Mouse (Mus musculus) WW6 (cell line): ENCODE measurements around the gene Snap47.
A peak's percentile ranks its signal among the peaks of the same experiment; 100 is the strongest.
"Not testable (repeated sequence)": the region's sequence is repeated elsewhere in the genome, so short reads cannot be mapped to it uniquely, and the experiment has no call there.

ENCODE experiments used
- DNase-seq: peaks from one replicate; pipeline ENCODE4 v3.0.0-alpha.2; 2013; ENCODE audit warnings: low read depth, low spot score

Gene Snap47

GRCm38 (mm10) chr11:59369848-59370247 is 81.1 kb downstream of the Snap47 start:
- DNase-seq = no peak

DNA sequence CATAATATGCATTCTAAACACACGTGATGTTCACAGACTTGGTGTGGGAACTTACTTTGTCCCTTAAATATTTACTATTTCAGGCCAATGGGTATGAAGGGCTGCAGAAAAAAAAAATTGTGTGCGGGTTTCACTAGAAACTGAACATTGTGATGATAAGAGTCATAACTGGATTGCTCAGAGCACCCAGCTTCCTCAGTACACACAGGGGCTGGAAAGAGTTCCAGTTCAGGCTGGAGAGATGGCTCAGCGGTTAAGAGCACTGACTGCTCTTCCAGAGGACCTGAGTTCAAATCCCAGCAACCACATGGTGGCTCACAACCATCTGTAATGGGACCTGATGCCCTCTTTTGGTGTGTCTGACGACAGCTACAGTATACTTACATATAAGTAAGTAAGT is 83.0 kb downstream of the Snap47 start:
- DNase-seq = not testable (repeated sequence)

- peak; percentile 36 for DNase-seq
These were observed 84.4 kb downstream of the Snap47 start for GRCm38 (mm10) chr11:59366633-59367032.

DNA sequence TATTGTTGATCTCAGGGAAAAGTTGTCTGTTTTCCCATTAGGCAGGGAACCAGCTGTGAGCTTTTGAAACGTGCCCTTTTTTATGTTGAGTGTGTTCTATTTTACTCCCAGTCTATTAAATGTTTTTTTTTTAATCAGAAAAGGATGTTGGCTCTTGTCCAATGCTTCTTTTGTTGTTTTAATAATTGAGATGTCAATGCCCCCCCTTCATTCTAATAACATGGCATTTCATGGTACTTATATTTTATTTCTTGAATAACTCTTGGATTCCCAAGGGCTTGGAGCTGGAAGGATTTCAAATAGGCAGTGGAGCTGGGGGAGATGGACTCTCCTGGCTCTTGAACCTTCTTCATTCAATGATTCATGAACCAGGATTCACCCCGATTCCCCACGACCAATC is 85.0 kb downstream of the Snap47 start:
- no peak for DNase-seq

DNA sequence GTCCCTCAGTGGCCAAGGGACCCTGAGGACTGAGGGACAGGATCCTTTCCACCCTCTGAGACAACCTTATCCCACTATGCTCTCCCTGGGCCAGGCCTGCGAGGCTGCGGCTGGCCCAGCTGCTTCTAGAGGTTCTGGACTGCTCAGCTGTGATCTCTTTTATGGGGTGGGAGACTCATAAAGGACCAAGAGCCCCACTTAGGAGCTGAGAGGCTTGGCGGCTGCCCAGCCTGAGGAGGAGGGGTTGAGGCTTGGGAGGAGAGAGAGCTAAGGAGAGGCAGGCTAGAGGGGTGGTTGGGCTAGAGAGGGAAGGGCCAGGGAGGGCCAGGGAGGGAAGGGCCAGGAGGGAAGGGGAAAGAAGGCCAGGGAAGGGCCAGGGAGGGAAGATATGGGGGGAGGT is 86.6 kb downstream of the Snap47 start:
- no peak for DNase-seq

- DNase-seq = no peak
These were observed 87.0 kb downstream of the Snap47 start for GRCm38 (mm10) chr11:59364007-59364406.

- no peak for DNase-seq
These were observed 89.7 kb downstream of the Snap47 start for GRCm38 (mm10) chr11:59361291-59361690.
